Mouse (Mus musculus): ENCODE measurements around the gene Vmn1r221. TPM values are rescaled to one million over a fixed set of nuclear protein-coding genes. Genes with fewer than 3 reads are reported as not detected.
"Not testable (repeated sequence)": the region's sequence is repeated elsewhere in the genome, so short reads cannot be mapped to it uniquely, and the experiment has no call there.

Vmn1r221 gene
- total RNA-seq (2014; fragmentation: Nextera tagmentation) = not detected in 2 replicates
- not detected in 2 replicates for total RNA-seq (2017)

- not testable (repeated sequence) for ATAC-seq (replicated peaks; ENCODE audit: low FRiP score, low TSS enrichment, poor library complexity, severe bottlenecking)
Observed at GRCm38 (mm10) chr13:23213827-23214226, at the start of gene Vmn1r221. Vmn1r221 (plus strand) TSS chr13:23214127.

- not testable (repeated sequence) for ATAC-seq (replicated peaks; ENCODE audit: low FRiP score, low TSS enrichment, poor library complexity, severe bottlenecking)
Observed at GRCm38 (mm10) chr13:23166471-23166870, 47.5 kb upstream of the Vmn1r221 start.

GRCm38 (mm10) chr13:23187875-23188274 lies 26.1 kb upstream of the Vmn1r221 start, which contains the start of gene Vmn1r220:
Vmn1r220 (minus strand) TSS chr13:23187975.
- no peak for ATAC-seq (replicated peaks; ENCODE audit: low FRiP score, low TSS enrichment, poor library complexity, severe bottlenecking)

- ATAC-seq (replicated peaks; ENCODE audit: low FRiP score, low TSS enrichment, poor library complexity, severe bottlenecking) = not testable (repeated sequence)
Observed at GRCm38 (mm10) chr13:23203885-23204284, 10.0 kb upstream of the Vmn1r221 start.

- not testable (repeated sequence) for ATAC-seq (replicated peaks; ENCODE audit: low FRiP score, low TSS enrichment, poor library complexity, severe bottlenecking)
Observed at GRCm38 (mm10) chr13:23235847-23236246, 21.9 kb downstream of the Vmn1r221 start, which contains the start of gene Vmn1r222. Vmn1r222 (minus strand) TSS chr13:23235947.

- not testable (repeated sequence) for ATAC-seq (replicated peaks; ENCODE audit: low FRiP score, low TSS enrichment, poor library complexity, severe bottlenecking)
Observed at GRCm38 (mm10) chr13:23246834-23247233, 32.9 kb downstream of the Vmn1r221 start, which contains the start of gene Vmn1r223. Vmn1r223 (plus strand) TSS chr13:23247134.

GRCm38 (mm10) chr13:23258546-23259048 lies 44.7 kb downstream of the Vmn1r221 start:
- no peak for ATAC-seq (replicated peaks; ENCODE audit: low FRiP score, low TSS enrichment, poor library complexity, severe bottlenecking)

GRCm38 (mm10) chr13:23268606-23269005 lies 54.7 kb downstream of the Vmn1r221 start:
- ATAC-seq (replicated peaks; ENCODE audit: low FRiP score, low TSS enrichment, poor library complexity, severe bottlenecking) = not testable (repeated sequence)

GRCm38 (mm10) chr13:23269127-23269526 lies 55.2 kb downstream of the Vmn1r221 start:
- not testable (repeated sequence) for ATAC-seq (replicated peaks; ENCODE audit: low FRiP score, low TSS enrichment, poor library complexity, severe bottlenecking)

- no peak for ATAC-seq (replicated peaks; ENCODE audit: low FRiP score, low TSS enrichment, poor library complexity, severe bottlenecking)
Observed at GRCm38 (mm10) chr13:23269681-23270080, 55.8 kb downstream of the Vmn1r221 start.

- no peak for ATAC-seq (replicated peaks; ENCODE audit: low FRiP score, low TSS enrichment, poor library complexity, severe bottlenecking)
Observed at GRCm38 (mm10) chr13:23270321-23271101, 56.6 kb downstream of the Vmn1r221 start.

Other genes starting within 250 kb of the Vmn1r221 start
- gene Vmn1r213, start 206.5 kb upstream of the Vmn1r221 start, total RNA-seq (2014; fragmentation: Nextera tagmentation) = not detected in 2 replicates
- not detected in 2 replicates for gene Vmn1r213, start 206.5 kb upstream of the Vmn1r221 start, total RNA-seq (2017)
- gene Vmn1r214, start 183.7 kb upstream of the Vmn1r221 start, total RNA-seq (2014; fragmentation: Nextera tagmentation) = not detected in 2 replicates
- not detected in 2 replicates for gene Vmn1r214, start 183.7 kb upstream of the Vmn1r221 start, total RNA-seq (2017)
- not detected in 2 replicates for gene Vmn1r215, start 146.1 kb upstream of the Vmn1r221 start, total RNA-seq (2014; fragmentation: Nextera tagmentation)
- not detected in 2 replicates for gene Vmn1r215, start 146.1 kb upstream of the Vmn1r221 start, total RNA-seq (2017)
- gene Vmn1r217, start 95.9 kb upstream of the Vmn1r221 start, total RNA-seq (2014; fragmentation: Nextera tagmentation) = not detected in 2 replicates
- not detected in 2 replicates for gene Vmn1r217, start 95.9 kb upstream of the Vmn1r221 start, total RNA-seq (2017)
- gene Vmn1r218, start 81.0 kb upstream of the Vmn1r221 start, total RNA-seq (2014; fragmentation: Nextera tagmentation) = not detected in 2 replicates
- gene Vmn1r218, start 81.0 kb upstream of the Vmn1r221 start, total RNA-seq (2017) = not detected in 2 replicates
- gene Vmn1r219, start 54.8 kb upstream of the Vmn1r221 start, total RNA-seq (2014; fragmentation: Nextera tagmentation) = not detected in 2 replicates
- not detected in 2 replicates for gene Vmn1r219, start 54.8 kb upstream of the Vmn1r221 start, total RNA-seq (2017)
- not detected in 2 replicates for gene Vmn1r220, start 26.2 kb upstream of the Vmn1r221 start, total RNA-seq (2014; fragmentation: Nextera tagmentation)
- gene Vmn1r220, start 26.2 kb upstream of the Vmn1r221 start, total RNA-seq (2017) = not detected in 2 replicates
- not detected in 2 replicates for gene Vmn1r222, start 21.8 kb downstream of the Vmn1r221 start, total RNA-seq (2014; fragmentation: Nextera tagmentation)
- not detected in 2 replicates for gene Vmn1r222, start 21.8 kb downstream of the Vmn1r221 start, total RNA-seq (2017)
- not detected in 2 replicates for gene Vmn1r223, start 33.0 kb downstream of the Vmn1r221 start, total RNA-seq (2014; fragmentation: Nextera tagmentation)
- gene Vmn1r223, start 33.0 kb downstream of the Vmn1r221 start, total RNA-seq (2017) = not detected in 2 replicates
- 16.0 and 23.2 TPM in 2 replicates for gene Zfp322a, start 155.1 kb downstream of the Vmn1r221 start, total RNA-seq (2014; fragmentation: Nextera tagmentation)
- gene Zfp322a, start 155.1 kb downstream of the Vmn1r221 start, total RNA-seq (2017) = 64.7 and 75.8 TPM in 2 replicates
- gene Abt1, start 209.7 kb downstream of the Vmn1r221 start, total RNA-seq (2014; fragmentation: Nextera tagmentation) = 8.0 and 10.7 TPM in 2 replicates
- gene Abt1, start 209.7 kb downstream of the Vmn1r221 start, total RNA-seq (2017) = 12.8 and 13.7 TPM in 2 replicates

All from megakaryocyte-erythroid progenitor cell, adult 5-6 weeks (primary cell).